Mouse (Mus musculus) olfactory bulb, adult 2 months (tissue): ENCODE data around the gene Anxa6. TPM values are rescaled to one million over a fixed set of nuclear protein-coding genes. Genes with fewer than 3 reads are reported as not detected.

ENCODE experiments used
- H3K27ac ChIP-seq: fragments of 200-500 bp; 2 replicates; pipeline ENCODE4 v1.5.1; 2012; ENCODE audit warnings: low read depth, low read length; ENCODE audit not compliant: insufficient read depth
- H3K4me1 ChIP-seq: fragments of 200-500 bp; 2 replicates; pipeline ENCODE4 v1.6.1; 2012; ENCODE audit warnings: low read length; ENCODE audit not compliant: control insufficient read depth, insufficient read depth
- H3K4me3 ChIP-seq: fragments of 200-500 bp; 2 replicates; pipeline ENCODE4 v1.5.1; 2012; ENCODE audit warnings: mild to moderate bottlenecking, low read depth, low read length, moderate library complexity; ENCODE audit not compliant: insufficient read depth
- CTCF ChIP-seq: fragments of 200-500 bp; IDR thresholded peaks from 2 replicates; pipeline ENCODE4 v1.5.1; 2012; ENCODE audit warnings: low read depth, mild to moderate bottlenecking, low read length, moderate library complexity; ENCODE audit not compliant: insufficient read depth
- POLR2A ChIP-seq: fragments of 200-500 bp; IDR thresholded peaks from 2 replicates; pipeline ENCODE4 v1.6.1; 2012; ENCODE audit warnings: mild to moderate bottlenecking, low read depth, low read length, moderate library complexity; ENCODE audit not compliant: insufficient read depth
- WGBS: fragments of 180-500 bp; shearing (Covaris S2); methylation state at CpG from one replicate; pipeline ENCODE4 v1.1.7; 2018; 5-methylcytosine and 5-hydroxymethylcytosine counted together
- polyA plus RNA-seq: library from polyadenylated mRNA; stranded (reverse); fragments of >200 nt; gene quantifications from 2 replicates; pipeline ENCODE4 v1.2.4, GENCODE M21; 2012; ENCODE audit warnings: low replicate concordance; ENCODE audit not compliant: missing spikeins, insufficient read depth, insufficient read length

The Anxa6 gene
- polyA plus RNA-seq, 1 experiment, result not detected

- peaks cover 22% of the 10 kb centered on the region for H3K4me1 ChIP-seq
- H3K4me3 ChIP-seq, result no peak overlapping the region
- TF ChIP-seq POLR2A, result no peak
- TF ChIP-seq CTCF, result no peak
- 84% methylated on average over 6 of the region's 6 CpGs for WGBS
- H3K27ac ChIP-seq, result no peak overlapping the region
These were observed 19.4 kb downstream of the Anxa6 start for GRCm38 (mm10) chr11:55013802-55014201.

DNA sequence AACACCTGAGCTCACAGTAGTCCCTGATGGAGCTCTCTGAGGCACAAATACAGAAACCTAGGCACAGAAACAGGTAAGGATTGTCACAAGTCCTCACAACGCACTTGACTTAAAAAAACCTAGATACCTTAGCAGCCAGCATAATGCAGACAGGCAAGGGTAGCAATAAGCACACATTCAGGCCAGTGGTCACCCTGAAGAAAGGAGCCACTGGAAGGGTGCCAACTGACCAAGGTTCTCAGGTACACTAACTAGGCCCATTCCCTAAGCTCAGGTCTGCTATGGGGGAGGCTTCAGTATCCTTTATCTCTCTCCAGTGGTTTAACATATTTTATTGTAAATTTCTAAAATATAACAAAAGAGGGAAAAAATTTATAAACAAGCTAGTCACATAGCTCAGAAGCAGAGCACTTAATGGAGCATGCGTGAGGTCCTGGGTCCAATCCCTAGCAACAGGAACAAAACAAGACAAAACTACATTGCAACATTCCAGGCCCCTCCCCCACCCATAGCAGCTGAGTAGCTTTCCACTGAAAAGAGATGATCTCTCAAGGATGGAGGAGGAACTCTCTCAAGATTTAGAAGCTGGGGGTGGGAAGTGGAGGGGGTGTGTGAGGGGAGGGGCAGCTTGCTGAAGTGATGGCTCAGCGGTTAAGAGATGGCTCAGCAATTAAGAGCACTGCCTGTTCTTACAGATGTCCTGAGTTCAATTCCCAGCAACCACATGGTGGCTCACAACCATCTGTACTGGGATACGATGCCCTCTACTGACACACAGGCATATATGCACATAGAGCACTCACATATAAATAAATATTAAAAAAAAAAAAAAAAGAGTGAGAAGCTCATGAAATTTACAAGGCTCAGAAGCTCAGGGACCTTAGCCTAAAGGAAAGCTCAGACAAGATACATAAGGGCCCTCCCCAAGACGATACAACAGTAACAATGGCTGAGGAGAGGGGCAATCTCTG is 20.4 kb downstream of the Anxa6 start:
- Histone ChIP-seq H3K27ac (no peak overlapping the region), H3K4me1 (peaks cover 20% of the 10 kb centered on the region), H3K4me3 (no peak overlapping the region)
- WGBS, result 65% methylated on average over 5 of the region's 5 CpGs
- TF ChIP-seq POLR2A (no peak), CTCF (no peak)

DNA sequence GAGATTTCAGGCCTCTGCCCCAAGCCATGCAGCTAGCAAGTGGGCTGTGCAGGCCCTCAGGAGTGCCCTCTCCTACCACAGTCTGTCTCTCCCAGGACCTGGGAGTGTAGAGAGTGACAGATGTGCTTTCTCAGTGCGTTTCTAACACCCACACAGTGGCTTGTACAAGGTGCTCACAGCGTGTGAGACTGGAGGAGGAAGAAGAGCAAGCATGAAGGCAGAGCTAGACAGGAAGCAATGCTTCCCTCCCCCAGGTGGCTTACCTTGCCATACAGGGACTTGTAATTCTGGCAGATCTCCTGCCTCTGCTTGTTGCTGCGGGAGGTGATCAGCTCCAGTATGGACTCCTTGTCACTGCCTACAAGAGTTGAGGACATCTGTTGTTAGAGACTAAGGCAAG is 21.8 kb downstream of the Anxa6 start:
- 82% methylated on average over 3 of the region's 3 CpGs for WGBS
- Histone ChIP-seq H3K27ac (no peak overlapping the region), H3K4me3 (no peak overlapping the region), H3K4me1 (peaks cover 16% of the 10 kb centered on the region)
- no peak for TF ChIP-seq POLR2A
- no peak for TF ChIP-seq CTCF

DNA sequence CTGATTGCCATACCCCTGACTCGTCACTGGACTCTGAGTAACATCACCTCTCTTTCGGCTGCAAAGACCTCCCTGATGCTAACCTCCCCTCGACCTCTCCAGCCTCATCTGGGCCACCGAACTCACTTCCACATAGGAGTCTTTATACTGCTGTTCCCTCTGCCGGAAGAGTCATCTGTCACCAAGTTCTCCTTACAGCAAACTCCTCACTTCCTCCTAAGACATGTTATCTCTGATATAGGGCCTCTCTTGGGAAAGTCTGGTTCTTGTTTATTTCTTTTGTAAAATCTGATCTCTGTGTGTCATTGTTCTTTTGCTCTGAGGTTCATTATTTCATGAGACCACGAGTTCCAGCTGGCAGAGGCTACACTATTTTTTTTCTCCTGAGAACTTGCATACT is 25.0 kb downstream of the Anxa6 start:
- 86% methylated on average over 6 of the region's 6 CpGs for WGBS
- H3K27ac ChIP-seq, result no peak overlapping the region
- no peaks in the 10 kb centered on the region for H3K4me1 ChIP-seq
- no peak overlapping the region for H3K4me3 ChIP-seq
- no peak for TF ChIP-seq POLR2A
- no peak for TF ChIP-seq CTCF

GRCm38 (mm10) chr11:55005684-55006083 is 27.6 kb downstream of the Anxa6 start:
- no peak for TF ChIP-seq CTCF
- TF ChIP-seq POLR2A, result no peak
- Histone ChIP-seq H3K4me3 (no peak overlapping the region), H3K27ac (no peak overlapping the region), H3K4me1 (no peaks in the 10 kb centered on the region)
- 84% methylated on average over 5 of the region's 5 CpGs for WGBS

DNA sequence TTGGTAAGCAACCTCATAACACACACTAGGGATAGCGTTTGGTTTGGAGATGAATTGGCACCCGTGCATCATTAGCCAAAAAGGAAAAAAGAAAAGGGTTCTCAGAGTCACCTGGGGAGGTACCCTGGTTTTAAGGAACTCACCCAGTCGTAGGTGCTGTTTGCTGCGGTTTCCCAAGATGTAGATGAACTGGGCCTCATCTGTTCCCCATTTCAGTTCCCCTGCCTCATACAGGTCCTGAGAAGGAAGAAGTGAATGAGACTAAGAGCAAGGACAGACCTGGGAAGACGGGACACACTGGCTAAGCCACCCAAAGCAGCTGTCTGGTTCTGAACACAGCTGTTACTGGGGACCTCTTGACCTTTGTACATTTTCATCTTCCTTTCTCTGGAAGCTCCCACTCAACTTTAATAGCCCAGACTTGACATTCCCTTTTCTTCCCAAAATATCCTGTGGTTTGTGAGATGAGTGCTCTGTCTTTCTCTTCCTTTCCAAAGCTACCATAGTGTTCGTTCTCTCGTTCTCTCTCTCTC is 28.2 kb downstream of the Anxa6 start:
- H3K4me3 ChIP-seq, result no peak overlapping the region
- 84% methylated on average over 7 of the region's 7 CpGs for WGBS
- no peak overlapping the region for H3K27ac ChIP-seq
- TF ChIP-seq POLR2A (no peak), CTCF (no peak)
- no peaks in the 10 kb centered on the region for H3K4me1 ChIP-seq

DNA sequence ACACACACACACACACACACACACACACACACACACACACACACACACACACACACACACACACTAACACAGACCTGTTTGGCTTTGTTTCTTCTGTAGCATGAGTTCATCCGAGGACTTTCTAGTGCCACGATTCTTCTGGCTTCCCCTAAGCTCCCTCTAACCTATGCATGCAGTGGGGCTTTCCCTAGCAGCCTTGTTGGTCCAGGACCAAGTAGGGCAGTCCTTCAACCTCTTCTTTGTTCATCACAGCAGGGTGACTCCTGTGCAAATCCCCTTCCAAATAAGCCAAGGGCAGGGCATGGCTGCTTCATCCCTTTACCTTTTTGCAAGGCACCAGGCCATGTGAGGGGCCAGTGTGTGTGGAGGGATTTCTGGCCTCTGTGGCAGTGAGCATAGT is 34.5 kb downstream of the Anxa6 start:
- WGBS, result 59% methylated on average over 2 of the region's 2 CpGs
- H3K4me3 ChIP-seq, result no peak overlapping the region
- no peaks in the 10 kb centered on the region for H3K4me1 ChIP-seq
- no peak overlapping the region for H3K27ac ChIP-seq
- TF ChIP-seq CTCF (no peak), POLR2A (no peak)

- no peak overlapping the region for H3K27ac ChIP-seq
- TF ChIP-seq POLR2A, result no peak
- TF ChIP-seq CTCF, result peak; percentile 93
- no peaks in the 10 kb centered on the region for H3K4me1 ChIP-seq
- no peak overlapping the region for H3K4me3 ChIP-seq
- 4% methylated on average over 12 of the region's 12 CpGs for WGBS
These were observed 35.0 kb downstream of the Anxa6 start for GRCm38 (mm10) chr11:54998284-54998683.

- WGBS, result 57% methylated on average over 7 of the region's 7 CpGs
- H3K4me3 ChIP-seq, result no peak overlapping the region
- no peak overlapping the region for H3K27ac ChIP-seq
- H3K4me1 ChIP-seq, result no peaks in the 10 kb centered on the region
- no peak for TF ChIP-seq CTCF
- TF ChIP-seq POLR2A, result no peak
These were observed 37.1 kb downstream of the Anxa6 start for GRCm38 (mm10) chr11:54996176-54996575.

DNA sequence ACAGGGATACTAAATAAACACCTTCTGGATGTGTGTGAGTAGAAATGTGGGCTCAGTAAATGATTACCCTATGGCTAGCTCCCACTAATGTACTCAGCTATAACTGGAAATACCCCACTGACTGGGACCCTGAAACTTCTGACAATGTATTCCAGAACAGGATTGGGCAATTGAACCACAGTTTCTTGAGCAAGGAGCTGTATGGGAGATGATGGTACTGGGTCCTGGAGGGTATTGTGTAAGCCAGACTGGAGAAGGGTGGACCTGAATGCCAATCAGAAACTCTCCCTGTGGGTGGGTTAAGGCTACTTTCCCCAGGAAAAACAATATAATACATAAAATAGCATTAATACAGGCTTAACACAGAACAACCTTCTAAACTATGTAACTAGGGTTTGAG is 43.3 kb downstream of the Anxa6 start:
- TF ChIP-seq POLR2A, result no peak
- H3K4me3 ChIP-seq, result no peak overlapping the region
- H3K27ac ChIP-seq, result no peak overlapping the region

More for the DNA sequence above, 43.3 kb downstream of the Anxa6 start:
- H3K4me1 ChIP-seq, result no peaks in the 10 kb centered on the region
